Mouse (Mus musculus): Measurements from ENCODE around the gene Ptn.

Gene Ptn

GRCm38 (mm10) chr6:36809747-36810285 is at the start of gene Ptn:
Gene Ptn (minus strand): TSS chr6:36810220.
- no peak for DNase-seq

GRCm38 (mm10) chr6:36858258-36859041 is 48.4 kb upstream of the Ptn start:
- DNase-seq, result no peak

GRCm38 (mm10) chr6:36857627-36858257 is 47.7 kb upstream of the Ptn start:
- DNase-seq, result no peak

- DNase-seq, result no peak
Measured at GRCm38 (mm10) chr6:36850422-36851129, 40.6 kb upstream of the Ptn start.

DNA sequence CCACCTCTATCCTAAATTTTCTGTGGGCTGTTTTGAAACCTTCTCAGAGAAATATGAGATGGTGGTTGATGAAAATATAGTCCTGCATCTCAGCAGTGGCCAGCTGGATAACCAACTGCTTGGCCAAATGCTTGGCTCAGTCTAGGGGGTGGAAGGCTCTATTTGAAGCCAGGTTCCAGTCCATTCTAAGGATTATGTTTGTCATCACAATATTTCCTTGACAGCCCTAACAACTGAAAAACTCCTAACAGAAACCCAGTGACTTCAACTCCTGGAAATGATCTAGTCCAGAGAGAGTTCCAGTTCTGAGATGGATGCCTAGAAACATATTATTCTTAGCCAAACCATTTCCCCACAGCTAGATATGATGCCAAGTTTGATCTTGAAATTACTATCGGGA is 35.3 kb upstream of the Ptn start:
- no peak for DNase-seq

- DNase-seq, result no peak
Measured at GRCm38 (mm10) chr6:36844258-36844657, 34.2 kb upstream of the Ptn start.

GRCm38 (mm10) chr6:36843031-36843488 is 33.0 kb upstream of the Ptn start:
- no peak for DNase-seq

DNA sequence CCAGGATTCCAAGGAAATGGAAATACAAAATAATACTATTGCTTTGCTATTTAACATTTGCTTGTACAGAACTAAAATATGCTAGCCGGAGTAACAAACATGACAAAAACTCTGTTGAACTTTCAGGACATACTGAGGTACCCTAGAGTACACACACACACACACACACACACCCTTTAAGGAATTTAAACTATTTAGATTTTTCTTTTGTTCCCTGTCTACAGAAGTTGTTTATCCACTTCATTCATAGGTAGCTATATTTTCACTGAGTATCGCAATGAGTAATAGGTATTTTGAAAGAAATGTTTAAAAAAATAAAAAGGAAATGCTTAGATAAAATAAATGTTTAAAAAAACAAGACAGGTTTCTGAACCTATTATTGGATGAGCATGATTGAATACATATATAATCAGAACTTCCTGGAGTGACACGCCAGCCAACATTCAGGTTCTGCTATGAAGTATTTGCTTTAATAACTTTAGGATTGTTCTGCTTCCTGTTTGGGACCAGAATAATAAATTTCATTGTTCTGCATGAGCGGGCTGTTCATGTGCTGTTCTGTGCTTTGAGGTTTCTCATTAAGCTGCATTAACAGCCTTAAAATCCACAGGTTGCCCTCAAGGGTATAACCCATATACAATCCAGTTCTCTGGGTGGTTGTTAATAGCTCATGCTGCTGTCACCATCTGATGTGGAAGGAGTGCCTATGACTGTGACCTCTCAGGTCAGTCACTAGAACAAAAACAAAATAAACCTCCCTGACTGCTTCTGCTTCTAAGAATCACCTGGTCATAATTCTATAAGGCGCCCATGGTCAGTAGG is 32.3 kb upstream of the Ptn start:
- no peak for DNase-seq

GRCm38 (mm10) chr6:36841701-36842100 is 31.7 kb upstream of the Ptn start:
- no peak for DNase-seq

- no peak for DNase-seq
Measured at GRCm38 (mm10) chr6:36841174-36841573, 31.2 kb upstream of the Ptn start.

GRCm38 (mm10) chr6:36838747-36839146 is 28.7 kb upstream of the Ptn start:
- no peak for DNase-seq

- DNase-seq, result no peak
Measured at GRCm38 (mm10) chr6:36835351-36835750, 25.3 kb upstream of the Ptn start.

GRCm38 (mm10) chr6:36834695-36835265 is 24.8 kb upstream of the Ptn start:
- no peak for DNase-seq

DNA sequence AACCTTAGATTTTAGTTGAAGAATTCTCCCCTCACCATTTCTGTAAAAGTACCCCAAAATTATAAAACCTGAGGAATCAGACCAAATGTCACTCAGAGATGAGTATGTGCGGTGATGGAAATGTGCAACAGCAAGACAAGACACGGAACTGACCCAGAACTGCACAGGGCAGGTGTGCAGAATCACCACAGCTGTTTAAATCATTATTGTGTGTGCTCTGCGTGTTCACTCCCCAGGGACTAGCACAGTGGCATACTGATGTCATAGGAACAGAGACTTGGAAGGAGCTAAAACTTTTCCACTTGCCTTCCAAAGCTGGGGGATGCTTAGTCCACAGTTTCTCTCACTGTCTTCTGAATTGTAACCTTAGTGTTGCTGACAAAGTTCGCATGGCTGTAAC is 22.7 kb upstream of the Ptn start:
- no peak for DNase-seq

- no peak for DNase-seq
Measured at GRCm38 (mm10) chr6:36832207-36832606, 22.2 kb upstream of the Ptn start.

DNA sequence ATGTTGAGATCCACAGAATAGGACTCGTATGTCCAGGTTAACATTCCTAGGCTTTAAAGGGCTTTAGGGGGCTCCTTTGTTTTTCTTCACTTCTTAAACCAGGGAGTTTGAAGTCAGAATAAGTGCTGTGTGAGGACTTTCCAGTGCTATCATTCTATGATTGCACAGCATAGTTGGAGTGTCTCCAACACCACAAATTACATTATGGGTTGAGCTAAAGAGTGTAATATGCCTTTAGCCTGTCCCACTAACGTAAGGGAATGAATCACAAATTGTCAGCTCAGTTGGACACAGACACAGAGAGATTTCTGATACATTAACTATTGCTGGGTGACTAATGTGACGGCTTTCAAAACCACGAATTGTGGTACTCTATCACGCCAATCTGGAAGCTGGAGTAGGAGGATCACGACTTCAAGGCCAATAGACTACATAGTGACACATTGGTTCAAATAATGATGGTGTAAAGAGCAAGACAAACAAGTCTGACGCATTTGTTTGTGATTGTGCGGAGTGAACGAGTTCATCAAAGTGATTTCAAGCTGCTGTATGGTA is 20.4 kb upstream of the Ptn start:
- DNase-seq, result no peak

GRCm38 (mm10) chr6:36819784-36820050 is 9.7 kb upstream of the Ptn start:
- no peak for DNase-seq

- no peak for DNase-seq
Measured at GRCm38 (mm10) chr6:36819019-36819783, 9.2 kb upstream of the Ptn start.

- no peak for DNase-seq
Measured at GRCm38 (mm10) chr6:36818281-36819018, 8.4 kb upstream of the Ptn start.

- no peak for DNase-seq
Measured at GRCm38 (mm10) chr6:36816666-36817065, 6.6 kb upstream of the Ptn start.

DNA sequence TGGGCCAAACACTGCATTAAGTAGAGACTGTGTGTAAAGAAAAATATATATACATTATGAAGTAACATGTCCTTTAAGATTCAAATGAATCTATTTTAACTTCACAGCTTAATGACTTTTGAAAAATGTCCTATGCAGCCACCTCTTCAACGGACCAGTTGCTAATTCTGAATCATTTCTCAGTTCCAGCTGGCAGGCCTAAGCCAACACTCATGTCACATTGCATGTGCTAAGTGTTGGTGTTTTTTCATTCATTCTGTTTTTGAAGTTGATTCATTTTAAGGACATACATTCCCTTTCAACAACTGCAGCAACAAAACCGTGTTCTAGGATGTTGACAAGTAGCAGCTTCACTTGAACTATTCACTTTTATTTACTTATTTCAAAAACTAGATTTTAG is 6.0 kb upstream of the Ptn start:
- no peak for DNase-seq

All from thymus, adult 18-20 months (tissue).